In genomic region chr11:43682415-43683217, GRCm38 (mm10) we compare ENCODE assay signal across 8 mouse cellular contexts. TPM values are rescaled to one million over a fixed set of nuclear protein-coding genes. Genes with fewer than 3 reads are reported as not detected.
DNase-seq lines count a peak whose midpoint lies in the region; ATAC-seq and TF ChIP-seq lines count a peak whose summit lies in the region.

No protein-coding gene starts in this region.

- ATAC-seq in heart, embryonic 15.5 days (replicated peaks; ENCODE audit: insufficient number of reproducible peaks, insufficient read depth, low FRiP score, low read depth): peak; percentile 33
- 0 out of 2 replicates have a peak, but pooled peaks have one; percentile 6 for ATAC-seq in liver, embryonic 16.5 days (ENCODE audit: low read depth)
- ATAC-seq in neural tube, embryonic 13.5 days (ENCODE audit: low read depth): peak; percentile 66

- H3K27ac ChIP-seq in CH12.LX (ENCODE audit: insufficient read depth, low read depth): peak overlapping the region; percentile 47
- peak overlapping the region; percentile 56; the same call in 1 of the 2 replicates for H3K27ac ChIP-seq in brown adipose tissue, adult 24 weeks (replicated peaks; ENCODE audit: low read depth, low read length)
- peak overlapping the region; percentile 99 for H3K27ac ChIP-seq in forebrain, embryonic 10.5 days
- peak overlapping the region; percentile 94 for H3K27ac ChIP-seq in heart, embryonic 15.5 days
- peak overlapping the region; percentile 85 for H3K27ac ChIP-seq in liver, embryonic 16.5 days (ENCODE audit: low read length)
- peak overlapping the region; percentile 98 for H3K27ac ChIP-seq in neural tube, embryonic 13.5 days (replicated peaks)

- WGBS in forebrain, embryonic 10.5 days: 1% methylated on average over 66 of the region's 72 CpGs
- under 1% methylated on average over 72 of the region's 72 CpGs for WGBS in heart, embryonic 15.5 days
- under 1% methylated on average over 72 of the region's 72 CpGs for WGBS in liver, embryonic 16.5 days (ENCODE audit: insufficient replicate concordance)
- 1% methylated on average over 57 of the region's 72 CpGs for WGBS in neural tube, embryonic 13.5 days

- no peak; a peak in 1 of 4 replicates for TF ChIP-seq CTCF in CH12.LX (conservative IDR thresholded peaks at IDR 0.05 in 1 of 2, IDR thresholded peaks at IDR 0.05 in 1 of 2; ENCODE audit: low read depth in 2 of 2, low read length in 2 of 2)

- H3K4me1 ChIP-seq in CH12.LX (ENCODE audit: control insufficient read depth in 1 of 2, insufficient read depth in 2 of 2): peaks cover 3 to 36% of the 10 kb centered on the region in 2 experiments; a peak in 3 of 4 replicates
- H3K4me1 ChIP-seq in brown adipose tissue, adult 24 weeks (ENCODE audit: control insufficient read depth, insufficient read depth, insufficient read length, low read length): peaks cover 4% of the 10 kb centered on the region; the same call in 1 of the 2 replicates
- H3K4me1 ChIP-seq in forebrain, embryonic 10.5 days: peaks cover 31% of the 10 kb centered on the region
- peaks cover 16% of the 10 kb centered on the region for H3K4me1 ChIP-seq in heart, embryonic 15.5 days (replicated peaks)
- H3K4me1 ChIP-seq in liver, embryonic 16.5 days (ENCODE audit: control insufficient read depth, low read depth, low read length): peaks cover 6% of the 10 kb centered on the region
- peaks cover 42% of the 10 kb centered on the region for H3K4me1 ChIP-seq in neural tube, embryonic 13.5 days (replicated peaks)

- dilution Hi-C loops in CH12.LX (cut with MboI; ENCODE audit: extremely low pct_ligation_motif_present, extremely low pct_unique_long_range_greater_than_20kb, low sequenced_read_pairs): no loop called here

- no peak for TF ChIP-seq EP300 in CH12.LX (IDR thresholded peaks at IDR 0.05; ENCODE audit: low read length)

- H3K4me2 ChIP-seq in CH12.LX (ENCODE audit: insufficient read depth, low read depth, poor library complexity, severe bottlenecking): peak overlapping the region; percentile 97
- peak overlapping the region; percentile 86 for H3K4me2 ChIP-seq in heart, embryonic 15.5 days
- peak overlapping the region; percentile 95 for H3K4me2 ChIP-seq in liver, embryonic 16.5 days (ENCODE audit: low read depth, low read length)
- H3K4me2 ChIP-seq in neural tube, embryonic 13.5 days: peak overlapping the region; percentile 71

- in situ Hi-C loops in CH12.LX (cut with MboI; ENCODE audit: low pct_ligation_motif_present, low pct_unique_long_range_greater_than_20kb, low sequenced_read_pairs): no loop called here

- H3K9ac ChIP-seq in CH12.LX (ENCODE audit: insufficient read depth, low read depth): peak overlapping the region; percentile 74
- H3K9ac ChIP-seq in heart, embryonic 15.5 days: peak overlapping the region; percentile 94
- H3K9ac ChIP-seq in liver, embryonic 16.5 days (ENCODE audit: low read depth, low read length): peak overlapping the region; percentile 95
- peak overlapping the region; percentile 98 for H3K9ac ChIP-seq in neural tube, embryonic 13.5 days

- peak; percentile 37 for DNase-seq in CH12.LX (ENCODE audit: extremely low read depth)
- DNase-seq in forebrain, embryonic 10.5 days (ENCODE audit: extremely low spot score, low spot score): peak; percentile 47
- DNase-seq in kidney, postnatal 25 days: peak; percentile 46 to 76
- peak; percentile 69 for DNase-seq in testis, postnatal 14 days (ENCODE audit: low spot score)

- peaks cover 4 to 33% of the 10 kb centered on the region in 2 experiments for H3K36me3 ChIP-seq in CH12.LX (replicated peaks in 1 of 2; ENCODE audit: control insufficient read depth in 1 of 2, insufficient read depth in 1 of 2, low read length in 1 of 2)
- H3K36me3 ChIP-seq in forebrain, embryonic 10.5 days (replicated peaks): peaks cover 42% of the 10 kb centered on the region
- H3K36me3 ChIP-seq in heart, embryonic 15.5 days: peaks cover 16% of the 10 kb centered on the region
- H3K36me3 ChIP-seq in liver, embryonic 16.5 days (ENCODE audit: control insufficient read depth, insufficient read depth): no peaks in the 10 kb centered on the region; the same call in none of the 2 replicates
- H3K36me3 ChIP-seq in neural tube, embryonic 13.5 days: peaks cover 12% of the 10 kb centered on the region

- no peak for TF ChIP-seq RAD21 in CH12.LX (IDR thresholded peaks at IDR 0.05; ENCODE audit: low read depth, low read length)

- H3K4me3 ChIP-seq in CH12.LX (replicated peaks in 1 of 3; ENCODE audit: low read depth in 2 of 3, low read length in 2 of 3, poor library complexity in 1 of 3): peak overlapping the region; percentile 68 to 92 (median 87)
- peak overlapping the region; percentile 80 for H3K4me3 ChIP-seq in brown adipose tissue, adult 24 weeks (ENCODE audit: insufficient read depth, low read depth, low read length)
- H3K4me3 ChIP-seq in forebrain, embryonic 10.5 days: peak overlapping the region; percentile 94
- H3K4me3 ChIP-seq in heart, embryonic 15.5 days: peak overlapping the region; percentile 78
- H3K4me3 ChIP-seq in liver, embryonic 16.5 days (ENCODE audit: low read depth, low read length): peak overlapping the region; percentile 90
- peak overlapping the region; percentile 90 for H3K4me3 ChIP-seq in neural tube, embryonic 13.5 days

- H3K79me2 ChIP-seq in CH12.LX (replicated peaks; ENCODE audit: control insufficient read depth, extremely low read depth, insufficient read depth, poor library complexity, severe bottlenecking): peaks cover 30% of the 10 kb centered on the region

- no peaks in the 10 kb centered on the region for H3K9me3 ChIP-seq in CH12.LX (replicated peaks; ENCODE audit: low read length)
- no peaks in the 10 kb centered on the region for H3K9me3 ChIP-seq in forebrain, embryonic 10.5 days
- H3K9me3 ChIP-seq in heart, embryonic 15.5 days (replicated peaks): no peaks in the 10 kb centered on the region
- no peaks in the 10 kb centered on the region for H3K9me3 ChIP-seq in liver, embryonic 16.5 days (replicated peaks; ENCODE audit: control insufficient read depth, low read length)
- no peaks in the 10 kb centered on the region for H3K9me3 ChIP-seq in neural tube, embryonic 13.5 days

- no peak for TF ChIP-seq POLR2A in CH12.LX (IDR thresholded peaks at IDR 0.05; ENCODE audit: low read depth, low read length)

- peaks cover 1% of the 10 kb centered on the region for H3K27me3 ChIP-seq in CH12.LX (replicated peaks)
- H3K27me3 ChIP-seq in forebrain, embryonic 10.5 days (ENCODE audit: poor library complexity, severe bottlenecking): no peaks in the 10 kb centered on the region
- H3K27me3 ChIP-seq in heart, embryonic 15.5 days: no peaks in the 10 kb centered on the region
- H3K27me3 ChIP-seq in liver, embryonic 16.5 days (ENCODE audit: control insufficient read depth, insufficient read depth, low read depth, low read length): no peaks in the 10 kb centered on the region
- H3K27me3 ChIP-seq in neural tube, embryonic 13.5 days: no peaks in the 10 kb centered on the region

TF ChIP-seq in CH12.LX, 34 proteins besides CTCF, POLR2A, EP300 and RAD21:
- TF ChIP-seq TCF12 (IDR thresholded peaks at IDR 0.05; ENCODE audit: low read depth, low read length) (no peak), MYC (IDR thresholded peaks at IDR 0.05; ENCODE audit: low read depth, low read length) (no peak), MAX (IDR thresholded peaks at IDR 0.05; ENCODE audit: low read length) (no peak), BHLHE40 (IDR thresholded peaks at IDR 0.05; ENCODE audit: low read depth, low read length) (peak; percentile 23; the same call in 1 of the 2 replicates), MXI1 (IDR thresholded peaks at IDR 0.05; ENCODE audit: low read depth, low read length) (peak; percentile 40; the same call in 1 of the 2 replicates), MAZ (IDR thresholded peaks at IDR 0.05; ENCODE audit: low read depth, low read length) (no peak), CHD2 (IDR thresholded peaks at IDR 0.05; ENCODE audit: low read length) (no peak), UBTF (IDR thresholded peaks at IDR 0.05; ENCODE audit: low read depth, low read length) (0 out of 2 replicates have a peak, but pooled peaks have one; percentile 39), SIN3A (IDR thresholded peaks at IDR 0.05; ENCODE audit: low read length) (peak; percentile 70), CHD1 (IDR thresholded peaks at IDR 0.05; ENCODE audit: low read depth, low read length) (no peak)

RNA-seq across cellular contexts. Expression of gene Pwwp2a, which starts 0.8 kb away (rescaled TPM):
- 15.2 and 16.7 TPM in 2 replicates for total RNA-seq in CH12.LX (2012; rRNA removed)
- 11.5 and 13.0 TPM in 2 replicates for total RNA-seq in CH12.LX (2014; rRNA removed)
- polyA plus RNA-seq in CH12.LX (2012; ENCODE audit: insufficient read length, low read depth): 26.8 and 31.0 TPM in 2 replicates
- polyA plus RNA-seq in brown adipose tissue, adult 24 weeks (2012; ENCODE audit: insufficient read depth, insufficient read length, missing spikeins): 7.6 and 7.7 TPM in 2 replicates
- 24.7 and 25.5 TPM in 2 replicates for polyA plus RNA-seq in forebrain, embryonic 10.5 days (2016; fragmentation: Nextera tagmentation; extraction: Ambion mirVana)
- polyA plus RNA-seq in heart, embryonic 15.5 days (2015; fragmentation: Nextera tagmentation; extraction: Ambion mirVana): 17.3 and 20.1 TPM in 2 replicates
- 4.3 and 4.6 TPM in 2 replicates for polyA plus RNA-seq in liver, embryonic 16.5 days (2015; fragmentation: Nextera tagmentation; extraction: Ambion mirVana)
- 35.1 and 38.8 TPM in 2 replicates for polyA plus RNA-seq in neural tube, embryonic 13.5 days (2015; fragmentation: Nextera tagmentation; extraction: Ambion mirVana)

Comparison
In these comparisons a context has a peak if more than half of its experiments do, and no peak if none do; other contexts are left out.
1. Peak in every context shown above with its lines: DNase-seq, ATAC-seq, H3K4me3 ChIP-seq and H3K27ac ChIP-seq.
2. H3K27ac ChIP-seq: peak in every context shown above with its lines; median percentile 99 in forebrain, embryonic 10.5 days; 98 in neural tube, embryonic 13.5 days; 94 in heart, embryonic 15.5 days; 85 in liver, embryonic 16.5 days; 56 in brown adipose tissue, adult 24 weeks; 47 in CH12.LX.
3. ATAC-seq: peak in every context shown above with its lines; median percentile 66 in neural tube, embryonic 13.5 days; 33 in heart, embryonic 15.5 days; 6 in liver, embryonic 16.5 days.